Mouse (Mus musculus) testis, adult 2 months (tissue): ENCODE data around the gene Prkar2a.

ENCODE experiments used
- CTCF ChIP-seq: fragments of 200-500 bp; IDR thresholded peaks from 2 replicates; pipeline ENCODE4 v1.5.1; 2012; ENCODE audit warnings: low read depth, mild to moderate bottlenecking, inconsistent platforms, low read length, moderate library complexity; ENCODE audit not compliant: control insufficient read depth, insufficient read depth, insufficient replicate concordance
- POLR2A ChIP-seq: fragments of 200-500 bp; IDR thresholded peaks from 2 replicates; pipeline ENCODE4 v1.6.1; 2012; ENCODE audit warnings: low read depth, mild to moderate bottlenecking, inconsistent platforms, low read length, moderate library complexity; ENCODE audit not compliant: control insufficient read depth

- TF ChIP-seq CTCF (no peak), POLR2A (peak; percentile 35; the same call in 1 of the 2 replicates)
Measured at GRCm38 (mm10) chr9:108661677-108662612, 27.2 kb upstream of the Prkar2a start, which contains the start of gene Slc25a20.
